Mouse (Mus musculus): ENCODE results near the gene AC124502.3.
"Not testable (repeated sequence)": the region's sequence is repeated elsewhere in the genome, so short reads cannot be mapped to it uniquely, and the experiment has no call there.

AC124502.3 gene

DNA sequence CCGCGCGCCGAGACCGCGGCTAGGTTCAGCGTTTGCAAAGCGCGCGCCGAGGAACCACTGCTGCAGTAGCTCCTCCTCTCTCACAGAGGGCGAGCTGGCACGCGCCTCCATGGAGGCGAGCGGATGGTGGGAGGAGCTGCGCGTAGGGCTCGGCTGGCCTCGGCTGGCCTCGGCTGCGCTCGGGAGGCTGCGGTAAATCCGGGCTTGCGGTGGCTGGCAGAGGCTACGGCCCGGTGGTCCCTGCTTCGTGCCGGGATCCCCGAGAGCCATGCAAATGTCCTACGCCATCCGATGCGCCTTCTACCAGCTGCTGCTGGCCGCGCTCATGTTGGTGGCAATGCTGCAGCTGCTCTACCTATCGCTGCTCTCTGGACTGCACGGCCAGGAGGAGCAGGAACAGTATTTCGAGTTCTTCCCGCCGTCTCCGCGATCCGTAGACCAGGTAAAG, at the start of gene AC124502.3, which contains the start of gene B4gat1:
AC124502.3 (plus strand) TSS at position 183 of the 448 bp plus-strand sequence.
B4gat1 (plus strand) TSS at position 118 of the 448 bp plus-strand sequence.
- no peak for DNase-seq (ENCODE audit: extremely low spot score, low read depth, low spot score)

DNA sequence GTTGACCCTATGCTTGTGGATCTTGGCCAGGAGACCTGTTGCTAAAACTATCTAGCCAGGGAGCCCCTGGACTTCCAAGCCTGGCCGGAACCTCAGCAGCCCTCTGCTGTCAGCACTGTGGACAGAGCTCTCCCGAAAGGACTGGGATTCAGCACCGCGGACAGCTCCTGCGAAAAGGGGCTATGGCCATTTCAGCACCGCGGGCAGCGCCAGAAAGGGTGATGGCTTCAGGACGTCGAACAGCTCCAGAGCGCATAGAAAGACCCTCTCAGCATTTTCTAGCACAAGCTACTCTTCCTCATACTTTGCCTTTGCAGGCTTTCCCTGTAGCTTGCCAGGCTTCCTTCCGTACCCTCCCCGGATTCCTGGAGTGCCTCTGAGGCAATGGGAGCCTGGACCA, 49.7 kb upstream of the AC124502.3 start:
- peak; percentile 72 for DNase-seq (ENCODE audit: extremely low spot score, low read depth, low spot score)

DNA sequence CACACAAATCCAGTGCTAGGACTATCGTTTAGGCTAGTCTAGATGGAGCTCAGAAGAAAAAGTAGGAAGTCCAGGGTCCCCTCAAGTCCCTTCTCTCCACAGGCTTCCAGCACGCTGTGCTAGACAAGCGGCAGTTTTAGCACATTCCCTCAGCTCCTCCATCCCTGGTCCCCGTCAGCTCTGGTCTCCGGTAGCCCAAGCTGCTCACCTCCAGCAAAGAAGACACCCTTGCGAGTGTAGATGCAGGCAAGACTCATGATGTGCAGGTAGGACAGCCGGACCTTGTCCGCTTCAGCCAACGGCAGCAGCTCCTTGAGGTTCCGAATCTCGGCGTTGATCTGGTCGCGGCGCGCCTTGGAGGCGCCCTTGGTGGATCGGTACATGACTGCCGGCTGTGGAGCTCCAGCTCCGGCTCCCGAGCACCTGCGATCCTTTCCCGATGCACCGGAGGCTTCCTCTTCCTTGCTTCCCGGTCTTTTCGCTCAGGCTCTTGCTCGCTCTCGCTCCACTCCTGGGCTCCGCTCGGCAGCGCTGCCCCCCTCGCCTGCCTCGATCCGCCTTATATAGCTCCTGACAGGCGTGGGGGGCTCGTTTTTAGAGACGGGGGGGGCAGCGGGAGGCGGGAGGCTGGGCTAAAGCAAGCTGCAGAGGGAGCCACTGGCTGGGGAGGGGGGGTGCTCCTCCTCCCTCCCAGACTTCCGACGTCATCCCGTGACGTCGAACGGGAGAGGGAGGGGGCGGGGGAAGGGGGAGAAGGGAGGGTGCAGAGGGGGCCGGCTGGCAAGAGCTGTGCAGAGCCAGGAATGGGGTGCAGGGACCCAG, 49.0 kb upstream of the AC124502.3 start:
- DNase-seq (ENCODE audit: extremely low spot score, low read depth, low spot score): no peak

DNA sequence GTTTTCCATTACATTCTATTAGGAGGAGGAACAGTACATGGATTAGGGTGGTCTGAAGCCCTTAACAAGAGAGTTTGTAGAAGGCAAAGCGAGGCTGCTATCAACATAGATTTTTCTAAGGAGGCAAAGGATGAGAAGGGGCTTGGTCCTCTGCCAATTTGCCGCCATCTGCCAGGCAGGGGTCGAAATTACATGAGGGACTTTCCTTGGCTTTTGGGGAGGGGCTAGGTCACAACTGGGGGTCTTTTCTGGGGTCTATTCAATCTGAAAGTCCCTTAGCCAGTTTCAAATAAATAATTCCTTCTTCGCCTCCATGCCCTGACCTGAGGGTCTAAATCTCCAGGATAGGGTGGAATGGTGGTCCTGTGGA, 48.5 kb upstream of the AC124502.3 start, which contains the start of gene Npas4:
Npas4 (minus strand) TSS at position 61 of the 370 bp plus-strand sequence.
- DNase-seq (ENCODE audit: extremely low spot score, low read depth, low spot score): no peak

- DNase-seq (ENCODE audit: extremely low spot score, low read depth, low spot score): no peak
Observed at GRCm38 (mm10) chr19:4990716-4991115, 48.0 kb upstream of the AC124502.3 start.

GRCm38 (mm10) chr19:4992371-4992770, 46.3 kb upstream of the AC124502.3 start:
- DNase-seq (ENCODE audit: extremely low spot score, low read depth, low spot score): no peak

- no peak for DNase-seq (ENCODE audit: extremely low spot score, low read depth, low spot score)
Observed at GRCm38 (mm10) chr19:4992904-4993303, 45.8 kb upstream of the AC124502.3 start.

- no peak for DNase-seq (ENCODE audit: extremely low spot score, low read depth, low spot score)
Observed at GRCm38 (mm10) chr19:4994043-4994442, 44.6 kb upstream of the AC124502.3 start.

GRCm38 (mm10) chr19:4999445-5000140, 39.1 kb upstream of the AC124502.3 start:
- DNase-seq (ENCODE audit: extremely low spot score, low read depth, low spot score): no peak

DNA sequence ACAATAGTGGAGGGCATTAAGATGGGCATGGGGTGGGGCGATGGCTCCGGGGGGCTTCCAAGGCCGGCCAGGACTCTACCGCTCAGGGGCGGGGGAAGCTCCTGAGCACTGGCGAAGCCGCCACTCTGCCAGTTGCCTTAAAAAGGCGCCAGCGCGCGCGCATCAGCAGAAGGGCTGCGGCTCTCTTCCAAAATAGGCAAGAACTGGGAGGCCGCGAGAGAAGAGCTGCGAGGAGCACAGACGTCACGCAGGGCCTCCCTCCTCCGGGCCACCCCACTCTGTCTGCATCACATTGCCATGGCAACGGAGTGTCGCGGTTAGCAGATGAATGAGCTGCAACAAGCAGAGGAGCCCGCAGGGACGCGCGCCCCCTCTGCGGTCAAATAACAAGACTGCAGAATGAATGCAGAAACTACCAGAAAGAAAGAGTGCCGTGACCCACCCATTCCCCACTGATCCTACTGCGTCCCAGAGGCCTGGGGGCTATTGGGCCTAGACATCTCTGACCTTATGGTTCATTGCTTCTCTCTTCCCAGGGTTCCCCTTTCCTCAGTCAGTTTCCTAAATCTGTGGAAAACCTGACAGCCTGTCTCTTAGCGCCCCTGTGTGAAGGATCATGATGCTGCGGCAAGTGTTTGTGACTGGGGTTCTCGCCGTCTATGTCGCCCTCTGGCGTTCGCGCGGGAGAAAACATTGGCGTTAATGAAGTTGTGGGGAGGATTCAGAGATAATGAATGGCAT, 36.9 kb upstream of the AC124502.3 start:
- DNase-seq (ENCODE audit: extremely low spot score, low read depth, low spot score): no peak

DNA sequence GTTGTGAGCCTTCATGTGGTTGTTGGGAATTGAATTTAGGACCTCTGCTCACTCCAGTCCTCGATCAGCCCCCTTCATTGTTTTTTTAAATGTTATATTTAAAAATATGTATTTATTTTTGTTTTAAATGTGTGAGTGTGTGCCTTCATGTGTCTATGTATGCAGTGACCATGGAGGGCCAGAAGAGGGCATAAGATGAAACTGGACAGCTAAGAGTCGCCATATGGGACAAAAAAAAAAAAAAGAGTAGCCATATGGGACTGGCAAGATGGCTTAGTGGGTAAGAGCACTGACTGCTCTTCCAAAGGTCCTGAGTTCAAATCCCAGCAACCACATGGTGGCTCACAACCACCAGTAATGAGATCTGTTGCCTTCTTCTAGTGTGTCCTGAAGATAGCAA, 35.0 kb upstream of the AC124502.3 start:
- not testable (repeated sequence) for DNase-seq (ENCODE audit: extremely low spot score, low read depth, low spot score)

DNA sequence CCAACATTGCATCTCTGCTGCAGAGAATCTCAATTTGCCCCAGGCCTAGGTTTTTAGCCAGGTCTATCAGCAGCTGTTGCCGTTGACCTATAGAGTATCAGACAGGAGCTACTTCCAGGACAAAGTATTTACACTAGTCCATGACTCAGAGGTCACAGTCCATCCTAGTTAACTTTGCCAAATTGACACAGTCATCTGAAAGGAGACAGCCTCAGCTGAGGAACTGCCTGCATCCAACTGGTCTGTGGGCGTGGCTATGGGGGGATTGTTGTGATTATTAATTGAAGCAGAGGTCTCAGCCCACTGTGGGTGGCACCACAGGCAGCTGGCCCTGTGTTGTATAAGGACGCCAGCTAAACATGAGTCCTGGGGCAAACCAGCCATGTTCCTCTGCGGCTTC, 33.8 kb upstream of the AC124502.3 start:
- DNase-seq (ENCODE audit: extremely low spot score, low read depth, low spot score): no peak

DNA sequence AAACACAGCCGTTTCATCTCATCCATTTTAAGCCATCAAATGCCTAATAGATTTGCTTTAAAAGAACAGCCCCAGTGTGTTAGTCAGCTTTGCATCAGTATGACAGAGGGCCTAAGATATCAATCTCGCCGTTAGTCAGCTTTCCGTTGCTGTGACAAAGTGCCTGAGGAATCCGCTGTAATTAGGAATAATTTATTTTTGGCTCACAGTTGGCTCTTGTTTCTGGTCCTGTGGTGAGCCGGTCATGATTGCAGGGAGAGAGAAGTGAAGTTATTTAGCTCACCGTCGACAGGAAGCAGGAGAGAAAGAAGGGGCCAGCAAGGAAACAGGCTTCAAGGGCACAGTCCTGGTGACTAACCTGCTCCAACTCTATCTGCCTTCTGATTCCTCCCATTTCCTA, 25.6 kb upstream of the AC124502.3 start:
- no peak for DNase-seq (ENCODE audit: extremely low spot score, low read depth, low spot score)

DNA sequence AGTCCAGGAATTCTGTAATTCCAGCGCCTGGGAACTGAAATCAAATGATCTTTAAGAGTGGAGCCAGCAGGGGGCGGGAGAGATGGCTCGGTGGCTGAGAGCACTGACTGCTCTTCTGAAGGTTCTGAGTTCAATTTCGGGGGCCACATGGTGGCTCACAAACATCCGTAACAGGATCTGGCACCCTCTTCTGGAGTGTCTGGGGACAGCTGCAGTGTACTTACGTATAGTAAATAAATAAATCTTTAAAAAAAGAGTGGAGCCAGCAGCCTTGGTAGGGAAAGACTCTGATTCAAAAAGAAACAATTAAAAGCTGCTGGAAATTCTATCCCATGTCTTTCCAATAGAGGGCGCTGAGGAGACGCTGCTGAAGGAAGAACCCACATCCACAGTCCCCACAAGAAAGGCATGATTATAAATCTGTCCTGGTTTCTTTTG, 23.7 kb upstream of the AC124502.3 start:
- no peak for DNase-seq (ENCODE audit: extremely low spot score, low read depth, low spot score)

GRCm38 (mm10) chr19:5016221-5016742, 22.4 kb upstream of the AC124502.3 start:
- DNase-seq (ENCODE audit: extremely low spot score, low read depth, low spot score): no peak

DNA sequence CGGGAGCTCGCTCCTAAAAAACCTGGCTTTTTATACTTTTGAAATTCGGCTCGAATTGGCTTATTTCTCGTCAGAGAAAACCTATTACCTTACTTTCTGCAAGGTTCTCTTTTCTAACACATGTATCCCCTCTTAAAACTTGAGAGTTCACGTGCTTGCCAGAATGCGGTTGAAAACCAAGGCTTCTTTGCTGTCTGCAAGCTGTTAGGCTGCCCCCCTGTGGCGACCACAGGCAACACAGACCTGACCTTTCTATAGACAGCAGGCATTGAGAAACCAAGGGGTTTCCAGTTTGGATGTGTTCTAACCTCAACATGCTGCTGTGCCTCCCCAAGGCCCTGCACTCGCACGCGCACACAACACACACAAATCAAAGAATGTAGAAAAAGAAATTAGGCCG, 21.9 kb upstream of the AC124502.3 start:
- no peak for DNase-seq (ENCODE audit: extremely low spot score, low read depth, low spot score)

DNA sequence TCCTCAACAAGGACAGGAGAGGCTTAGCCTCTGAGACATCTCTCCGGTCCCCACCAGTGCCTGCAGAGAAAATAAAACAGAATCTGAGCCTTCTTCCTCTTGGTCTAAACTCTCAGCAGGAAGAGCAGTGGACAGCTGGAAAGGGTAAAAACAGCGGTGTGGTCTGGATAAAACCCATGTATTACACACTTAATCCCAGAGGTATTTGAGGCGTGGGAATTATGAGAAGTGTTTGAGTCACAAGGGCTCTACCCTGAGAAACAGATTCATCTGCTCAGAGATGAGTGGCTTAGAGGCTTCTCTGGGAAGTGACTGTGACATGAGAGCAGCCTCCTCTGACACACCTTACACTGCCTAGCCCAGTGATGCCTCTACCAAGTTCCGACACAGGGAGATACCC, 21.1 kb upstream of the AC124502.3 start:
- no peak for DNase-seq (ENCODE audit: extremely low spot score, low read depth, low spot score)

- DNase-seq (ENCODE audit: extremely low spot score, low read depth, low spot score): no peak
Observed at GRCm38 (mm10) chr19:5018191-5018590, 20.5 kb upstream of the AC124502.3 start.

- DNase-seq (ENCODE audit: extremely low spot score, low read depth, low spot score): no peak
Observed at GRCm38 (mm10) chr19:5021416-5021815, 17.3 kb upstream of the AC124502.3 start.

DNA sequence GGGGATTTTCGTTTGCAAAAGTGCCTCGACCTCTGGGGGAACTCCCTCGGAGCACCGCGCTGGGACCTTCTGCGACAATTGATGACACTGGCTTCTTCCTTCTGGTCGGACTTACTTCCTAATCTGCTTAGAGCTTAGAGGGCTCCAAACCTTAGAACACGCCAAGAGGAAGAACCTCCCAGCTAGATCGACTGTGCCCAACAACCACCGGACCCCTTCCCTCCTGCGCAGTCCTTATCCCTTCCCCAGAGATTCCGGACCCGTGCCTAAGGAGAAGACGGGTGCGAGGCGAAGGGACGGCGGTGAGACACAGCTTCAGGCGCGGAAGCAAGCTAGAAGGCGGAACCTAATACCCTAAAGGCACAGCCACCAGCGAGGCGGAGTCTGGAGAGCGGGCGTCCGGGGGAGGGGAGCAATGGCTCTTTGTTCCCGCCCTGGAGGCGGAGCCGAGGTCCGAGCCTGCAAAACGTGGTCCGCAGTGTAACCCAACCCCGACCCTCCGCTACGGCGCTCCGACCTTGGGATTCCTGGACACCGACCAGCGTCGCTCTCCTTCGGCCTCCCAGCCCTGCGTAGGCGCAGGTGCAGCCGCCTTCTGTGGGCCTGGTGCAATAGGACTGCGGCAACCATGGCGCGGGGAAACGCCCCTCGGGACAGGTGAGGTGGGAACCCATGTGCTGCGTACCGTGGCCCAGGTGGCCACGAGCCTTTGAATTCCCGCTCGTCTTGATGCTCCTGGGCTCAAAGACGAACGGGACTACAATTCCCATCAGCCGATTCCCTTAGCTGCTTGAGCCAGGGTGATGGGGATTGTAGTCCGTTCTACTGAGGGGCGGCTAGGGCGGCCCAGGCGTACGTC, 14.8 kb upstream of the AC124502.3 start, which contains the start of gene Slc29a2:
Slc29a2 (plus strand) TSS at position 240 of the 859 bp plus-strand sequence.
- DNase-seq (ENCODE audit: extremely low spot score, low read depth, low spot score): no peak

Measured in hindlimb bud, embryonic 11.5 days (tissue).